Mouse (Mus musculus) layer of hippocampus, postnatal 36 days (tissue): ENCODE results near the gene Akap17b. TPM values are rescaled to one million over a fixed set of nuclear protein-coding genes. Genes with fewer than 3 reads are reported as not detected.

Experiments
- DNase-seq, 2 experiments: peaks; one replicate each; pipeline ENCODE4 v3.0.0; 2022
- total RNA-seq, 2 experiments: library from RNA; stranded (reverse); gene quantifications; 2 replicates each; pipeline ENCODE4 v1.2.3; 2021

Akap17b gene
- total RNA-seq, 2 experiments from 2014 or later = 8.3 to 10.4 TPM

GRCm38 (mm10) chrX:36586629-36587303 is 58.4 kb downstream of the Akap17b start:
- no peak for DNase-seq

GRCm38 (mm10) chrX:36562079-36562478 is 83.1 kb downstream of the Akap17b start:
- DNase-seq = no peak

- DNase-seq = peak; percentile 58 to 71
Observed at GRCm38 (mm10) chrX:36561650-36562049, 83.5 kb downstream of the Akap17b start.

DNA sequence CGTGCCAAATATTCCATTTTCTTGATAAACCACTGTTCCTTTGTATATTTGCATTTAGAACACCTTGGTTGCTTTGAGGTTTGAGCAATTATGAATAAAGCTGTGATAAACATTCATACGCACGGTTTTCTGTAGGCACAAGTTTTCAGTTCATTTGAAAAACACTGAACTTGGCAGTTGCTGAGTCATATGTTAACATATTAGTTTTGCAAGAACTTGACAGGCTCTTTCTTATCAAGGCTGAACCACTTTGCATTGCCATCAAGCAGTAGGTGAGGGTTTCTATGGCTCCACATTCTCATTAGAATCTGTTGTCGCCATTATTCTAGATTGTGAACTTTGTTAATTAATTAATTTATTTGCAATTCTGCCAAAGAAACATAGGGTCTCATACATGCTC is 85.0 kb downstream of the Akap17b start:
- no peak for DNase-seq

Other genes starting within 250 kb of the Akap17b start
- gene Gm6268, start 244.1 kb downstream of the Akap17b start, total RNA-seq = not detected
- gene Gm14569, start 153.6 kb downstream of the Akap17b start, total RNA-seq = 1 to 10 TPM; 1.6 to 2.8 TPM
- 100 to 1,000 TPM; 280 to 313 TPM for gene Pgrmc1, start 47.2 kb downstream of the Akap17b start, total RNA-seq
- gene Slc25a43, start 98.3 kb upstream of the Akap17b start, total RNA-seq = under 1 TPM in 1 of 2 experiments, not detected in 1; 0.52 TPM
- 100 to 1,000 TPM; 336 to 357 TPM for gene Slc25a5, start 150.3 kb upstream of the Akap17b start, total RNA-seq
- gene Ube2a, start 228.5 kb upstream of the Akap17b start, total RNA-seq = 10 to 100 TPM; 55.9 to 62.0 TPM
- gene C330007P06Rik, start 228.7 kb upstream of the Akap17b start, total RNA-seq = 10 to 100 TPM; 40.0 to 44.5 TPM